Mouse (Mus musculus) stomach, embryonic 16.5 days (tissue): ENCODE data around the gene Idnk. TPM values are rescaled to one million over a fixed set of nuclear protein-coding genes. Genes with fewer than 3 reads are reported as not detected.
A peak's percentile ranks its signal among the peaks of the same experiment; 100 is the strongest.

ENCODE experiments used
- ATAC-seq: fragments of 200-750 bp; cut with Nextera tagmentation; 2 replicates; pipeline ENCODE4 v1.8.0; 2017; ENCODE audit warnings: moderate number of reproducible peaks, moderate TSS enrichment; ENCODE audit not compliant: insufficient read depth, low FRiP score
- H3K27ac ChIP-seq: fragments of 300-500 bp; sonication (generic); 2 replicates; pipeline ENCODE4 v1.5.1; 2014; ENCODE audit warnings: low read length
- H3K27me3 ChIP-seq: fragments of 300-500 bp; sonication (generic); 2 replicates; pipeline ENCODE4 v1.6.1; 2014; ENCODE audit warnings: low read length, control low read depth, mixed read lengths; ENCODE audit not compliant: control insufficient read depth, insufficient read depth
- H3K36me3 ChIP-seq: fragments of 300-500 bp; sonication (generic); 2 replicates; pipeline ENCODE4 v1.6.1; 2014; ENCODE audit warnings: low read length; ENCODE audit not compliant: control insufficient read depth, insufficient read depth
- H3K4me1 ChIP-seq: fragments of 300-500 bp; sonication (generic); 2 replicates; pipeline ENCODE4 v1.6.1; 2014; ENCODE audit warnings: low read length, control low read depth, mixed read lengths; ENCODE audit not compliant: control insufficient read depth, insufficient read depth
- H3K4me2 ChIP-seq: fragments of 300-500 bp; sonication (generic); 2 replicates; pipeline ENCODE4 v1.6.1; 2014; ENCODE audit warnings: low read depth, low read length, mixed read lengths
- H3K4me3 ChIP-seq: fragments of 300-500 bp; sonication (generic); replicated peaks from 2 replicates; pipeline ENCODE4 v1.5.1; 2014; ENCODE audit warnings: mild to moderate bottlenecking, low read length
- H3K9ac ChIP-seq: fragments of 300-500 bp; sonication (generic); 2 replicates; pipeline ENCODE4 v1.6.1; 2014; ENCODE audit warnings: low read length
- H3K9me3 ChIP-seq: fragments of 300-500 bp; sonication (generic); replicated peaks from 2 replicates; pipeline ENCODE4 v1.6.1; 2016; ENCODE audit warnings: low read length, control low read depth; ENCODE audit not compliant: control insufficient read depth
- WGBS: fragments of 180-500 bp; shearing (Covaris S2); extraction: QIAGEN DNeasy Blood & Tissue Kit; methylation state at CpG from one replicate; pipeline ENCODE4 v1.1.7; 2014; 5-methylcytosine and 5-hydroxymethylcytosine counted together
- polyA plus RNA-seq: library from polyadenylated mRNA; unstranded; fragments of >200 nt; fragmentation: Nextera tagmentation; extraction: Ambion mirVana; gene quantifications from 2 replicates; pipeline ENCODE4 v1.2.1, GENCODE M21; 2015

Gene Idnk
- polyA plus RNA-seq, 1 experiment from 2014 or later = 41.7 TPM

DNA sequence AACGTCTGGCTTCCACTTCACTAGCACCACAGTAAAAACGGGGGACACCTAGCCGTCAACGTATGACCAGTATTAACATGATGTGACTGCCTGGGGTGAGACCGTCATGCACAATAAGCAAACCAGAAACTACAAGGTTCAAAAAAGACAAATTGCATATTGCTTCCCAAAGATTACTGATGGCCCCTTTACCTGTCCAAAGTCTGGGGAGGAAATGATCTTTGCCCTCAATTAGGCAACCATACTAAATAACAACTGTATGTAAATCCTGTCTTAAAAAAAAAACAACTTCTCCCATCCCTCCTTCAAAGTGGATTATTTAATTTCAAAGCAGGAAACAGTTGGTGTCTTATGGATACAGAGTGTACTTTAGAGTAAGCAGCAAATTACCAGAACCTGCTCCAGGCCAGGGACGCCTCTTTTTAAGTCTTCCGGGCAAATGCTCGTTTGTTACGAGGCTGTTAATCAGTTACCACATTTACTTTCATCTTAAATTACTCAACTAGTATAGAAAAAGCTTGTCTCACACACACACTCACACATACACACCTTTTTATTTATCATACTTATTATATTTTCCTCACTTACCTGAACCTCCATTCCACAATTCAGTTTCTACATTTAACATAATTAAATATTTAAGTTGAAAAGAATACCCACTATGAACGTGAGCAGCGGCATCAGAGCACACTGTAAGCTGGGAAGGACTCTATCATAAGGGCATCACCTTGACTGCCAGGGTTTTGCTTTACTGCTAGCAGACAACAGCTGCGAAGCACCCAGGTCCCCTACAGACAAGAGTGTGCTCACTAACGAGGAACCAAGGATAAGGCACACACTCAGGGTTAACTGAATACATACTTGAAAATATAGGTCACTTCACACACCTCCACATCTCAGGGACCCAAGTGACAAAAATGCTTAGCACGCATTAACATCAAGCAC lies 24.4 kb downstream of the Idnk start:
- Histone ChIP-seq H3K4me3 (no peak overlapping the region), H3K4me1 (no peaks in the 10 kb centered on the region), H3K9me3 (no peaks in the 10 kb centered on the region), H3K4me2 (no peak overlapping the region), H3K27ac (no peak overlapping the region), H3K36me3 (peaks cover 13% of the 10 kb centered on the region; the same call in 1 of the 2 replicates), H3K9ac (no peak overlapping the region), H3K27me3 (no peaks in the 10 kb centered on the region)
- 81% methylated on average over 14 of the region's 14 CpGs for WGBS
- no peak for ATAC-seq

GRCm38 (mm10) chr13:58184111-58184510 lies 26.7 kb downstream of the Idnk start:
- Histone ChIP-seq H3K27ac (no peak overlapping the region), H3K4me1 (no peaks in the 10 kb centered on the region), H3K4me3 (no peak overlapping the region), H3K36me3 (0 out of 2 replicates have a peak, but pooled peaks cover 10% of the 10 kb centered on the region), H3K4me2 (no peak overlapping the region), H3K27me3 (no peaks in the 10 kb centered on the region), H3K9me3 (no peaks in the 10 kb centered on the region), H3K9ac (no peak overlapping the region)
- 70% methylated on average over 3 of the region's 3 CpGs for WGBS
- ATAC-seq = no peak

GRCm38 (mm10) chr13:58186281-58186680 lies 28.8 kb downstream of the Idnk start:
- Histone ChIP-seq H3K9ac (no peak overlapping the region), H3K9me3 (no peaks in the 10 kb centered on the region), H3K27me3 (no peaks in the 10 kb centered on the region), H3K4me3 (no peak overlapping the region), H3K4me1 (no peaks in the 10 kb centered on the region), H3K4me2 (no peak overlapping the region), H3K27ac (no peak overlapping the region), H3K36me3 (peaks cover 11% of the 10 kb centered on the region)
- 89% methylated on average over 8 of the region's 8 CpGs for WGBS
- no peak for ATAC-seq

DNA sequence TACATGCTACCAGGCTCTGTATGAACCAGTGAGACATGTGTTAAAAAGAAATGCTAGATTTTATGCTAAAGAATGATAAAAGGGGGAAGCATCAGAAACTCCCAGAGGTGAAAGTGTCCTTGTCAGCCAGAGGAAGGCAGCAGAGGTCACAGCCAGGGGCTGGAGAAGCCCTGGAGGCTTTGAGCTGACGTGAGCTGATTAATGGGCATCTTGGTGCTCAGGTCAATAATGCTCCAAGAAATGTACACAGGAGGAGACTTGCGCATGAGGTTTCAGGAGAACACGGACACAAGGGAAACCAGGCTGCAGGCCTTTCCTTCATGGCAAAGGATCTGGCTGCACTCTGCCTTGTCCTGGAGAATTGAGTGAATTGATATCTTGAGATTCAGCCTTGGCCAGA lies 30.3 kb downstream of the Idnk start:
- H3K9me3 ChIP-seq = no peaks in the 10 kb centered on the region
- no peak overlapping the region for H3K27ac ChIP-seq
- H3K27me3 ChIP-seq = no peaks in the 10 kb centered on the region
- no peaks in the 10 kb centered on the region for H3K4me1 ChIP-seq
- 86% methylated on average over 3 of the region's 3 CpGs for WGBS
- H3K9ac ChIP-seq = no peak overlapping the region
- no peak overlapping the region for H3K4me2 ChIP-seq
- ATAC-seq = no peak
- H3K4me3 ChIP-seq = no peak overlapping the region
- peaks cover 15% of the 10 kb centered on the region for H3K36me3 ChIP-seq

DNA sequence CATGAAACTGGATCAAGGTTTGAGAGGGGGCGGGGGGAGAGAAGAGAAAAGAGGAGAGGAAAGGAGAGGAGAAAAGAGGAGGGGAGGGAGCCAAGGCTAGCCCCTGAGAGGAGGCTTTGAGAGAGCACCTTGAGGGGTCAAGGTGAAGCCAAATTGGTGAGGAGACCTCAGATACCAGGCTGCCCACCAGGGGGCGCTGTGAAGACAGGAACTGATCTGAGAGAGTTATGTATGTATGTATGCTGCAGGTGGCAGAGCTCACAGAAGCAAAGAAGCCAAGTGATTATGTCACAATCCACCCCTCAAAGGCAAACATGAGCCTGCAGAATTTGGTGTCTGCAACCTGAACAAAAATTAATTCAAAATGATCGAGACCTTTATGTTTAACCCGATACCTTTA lies 31.0 kb downstream of the Idnk start:
- Histone ChIP-seq H3K36me3 (peaks cover 15% of the 10 kb centered on the region), H3K27ac (no peak overlapping the region), H3K27me3 (no peaks in the 10 kb centered on the region), H3K9ac (no peak overlapping the region), H3K9me3 (no peaks in the 10 kb centered on the region), H3K4me2 (no peak overlapping the region), H3K4me3 (no peak overlapping the region), H3K4me1 (no peaks in the 10 kb centered on the region)
- peak; percentile 33; the same call in 1 of the 2 replicates for ATAC-seq
- WGBS = 54% methylated on average over 4 of the region's 4 CpGs

GRCm38 (mm10) chr13:58189473-58189872 lies 32.0 kb downstream of the Idnk start:
- Histone ChIP-seq H3K36me3 (peaks cover 15% of the 10 kb centered on the region), H3K4me1 (no peaks in the 10 kb centered on the region)
- no peak for ATAC-seq

DNA sequence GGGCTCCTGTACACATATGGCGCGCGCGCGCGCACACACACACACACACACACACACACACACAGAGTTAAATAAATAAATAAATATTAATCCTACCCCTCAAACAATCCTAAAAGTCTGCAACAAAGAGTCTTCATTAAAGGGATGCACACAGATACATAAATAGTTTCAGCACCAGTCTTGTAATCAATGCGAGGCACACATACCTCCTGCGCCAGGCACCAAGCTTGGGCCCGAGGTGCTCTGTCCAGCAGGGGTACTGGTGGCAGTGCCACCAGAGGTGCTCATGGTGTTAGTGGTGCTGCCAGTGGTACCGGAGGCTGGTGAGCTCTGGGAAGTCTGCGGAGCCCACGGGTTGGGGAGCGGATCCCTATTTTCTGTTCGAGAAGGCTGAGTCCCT lies 34.1 kb downstream of the Idnk start:
- Histone ChIP-seq H3K27ac (no peak overlapping the region), H3K9me3 (no peaks in the 10 kb centered on the region), H3K36me3 (peaks cover 15% of the 10 kb centered on the region), H3K4me2 (no peak overlapping the region), H3K27me3 (no peaks in the 10 kb centered on the region), H3K9ac (no peak overlapping the region), H3K4me3 (no peak overlapping the region), H3K4me1 (no peaks in the 10 kb centered on the region)
- WGBS = 99% methylated on average over 14 of the region's 14 CpGs
- ATAC-seq = no peak

More at GRCm38 (mm10) chr13:58189473-58189872, 32.0 kb downstream of the Idnk start:
- Histone ChIP-seq H3K4me2 (no peak overlapping the region), H3K27ac (no peak overlapping the region), H3K27me3 (no peaks in the 10 kb centered on the region), H3K9ac (no peak overlapping the region), H3K9me3 (no peaks in the 10 kb centered on the region), H3K4me3 (no peak overlapping the region)
- WGBS = 74% methylated on average over 5 of the region's 5 CpGs

DNA sequence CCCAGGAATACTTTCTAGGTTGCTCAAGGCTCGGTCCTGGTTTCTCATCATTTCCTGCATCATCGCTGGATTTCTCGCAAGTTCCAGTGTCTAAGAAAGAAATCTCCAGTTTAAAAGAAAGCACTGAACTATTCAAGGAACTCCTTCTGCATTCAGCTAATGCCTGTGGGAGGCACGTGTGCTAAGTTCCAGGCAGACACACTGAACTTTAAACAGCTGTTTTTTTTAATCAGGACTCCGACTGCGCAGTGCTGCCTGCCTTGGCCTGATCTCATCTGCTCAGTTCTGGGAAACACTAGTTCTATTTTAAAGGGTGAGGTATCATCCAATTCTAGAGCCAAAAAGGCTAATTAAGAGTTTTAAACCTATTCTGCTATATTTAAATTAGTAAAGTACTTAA lies 34.7 kb downstream of the Idnk start:
- H3K9ac ChIP-seq = no peak overlapping the region
- no peak for ATAC-seq
- H3K4me1 ChIP-seq = no peaks in the 10 kb centered on the region
- H3K36me3 ChIP-seq = peaks cover 15% of the 10 kb centered on the region
- H3K4me2 ChIP-seq = no peak overlapping the region
- H3K9me3 ChIP-seq = no peaks in the 10 kb centered on the region
- H3K27ac ChIP-seq = no peak overlapping the region
- no peak overlapping the region for H3K4me3 ChIP-seq
- H3K27me3 ChIP-seq = no peaks in the 10 kb centered on the region
- 91% methylated on average over 6 of the region's 6 CpGs for WGBS

DNA sequence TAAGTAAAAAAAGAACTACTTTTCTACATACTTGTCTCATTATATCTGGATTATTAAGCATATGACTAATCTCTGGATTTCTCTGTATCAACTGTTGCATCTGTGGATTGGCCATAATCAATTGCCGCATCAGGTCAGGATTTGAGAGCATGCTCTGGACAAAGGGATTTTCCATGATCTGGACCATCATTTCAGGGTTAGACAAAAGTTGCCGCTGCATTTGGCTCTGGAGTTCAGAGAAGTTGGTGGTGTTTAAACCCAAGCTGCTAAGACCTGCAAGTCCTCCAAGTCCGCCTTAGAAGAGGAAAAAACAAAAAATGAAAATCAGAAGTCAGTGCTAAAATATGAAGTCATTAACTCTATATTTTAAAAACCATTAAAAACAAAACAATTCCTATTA lies 35.8 kb downstream of the Idnk start:
- H3K4me2 ChIP-seq = no peak overlapping the region
- H3K9me3 ChIP-seq = no peaks in the 10 kb centered on the region
- H3K27me3 ChIP-seq = no peaks in the 10 kb centered on the region
- H3K9ac ChIP-seq = no peak overlapping the region
- peaks cover 20% of the 10 kb centered on the region for H3K36me3 ChIP-seq
- H3K4me1 ChIP-seq = no peaks in the 10 kb centered on the region
- no peak overlapping the region for H3K4me3 ChIP-seq
- ATAC-seq = no peak
- 93% methylated on average over 3 of the region's 3 CpGs for WGBS
- H3K27ac ChIP-seq = no peak overlapping the region
